Mouse (Mus musculus): Measurements from ENCODE around the gene Zfp157. TPM values are rescaled to one million over a fixed set of nuclear protein-coding genes. Genes with fewer than 3 reads are reported as not detected.
"Not testable (repeated sequence)": the region's sequence is repeated elsewhere in the genome, so short reads cannot be mapped to it uniquely, and the experiment has no call there.

The Zfp157 gene
- 21.7 and 23.0 TPM in 2 replicates for polyA plus RNA-seq (2016; fragmentation: Nextera tagmentation; extraction: Ambion mirVana)

DNA sequence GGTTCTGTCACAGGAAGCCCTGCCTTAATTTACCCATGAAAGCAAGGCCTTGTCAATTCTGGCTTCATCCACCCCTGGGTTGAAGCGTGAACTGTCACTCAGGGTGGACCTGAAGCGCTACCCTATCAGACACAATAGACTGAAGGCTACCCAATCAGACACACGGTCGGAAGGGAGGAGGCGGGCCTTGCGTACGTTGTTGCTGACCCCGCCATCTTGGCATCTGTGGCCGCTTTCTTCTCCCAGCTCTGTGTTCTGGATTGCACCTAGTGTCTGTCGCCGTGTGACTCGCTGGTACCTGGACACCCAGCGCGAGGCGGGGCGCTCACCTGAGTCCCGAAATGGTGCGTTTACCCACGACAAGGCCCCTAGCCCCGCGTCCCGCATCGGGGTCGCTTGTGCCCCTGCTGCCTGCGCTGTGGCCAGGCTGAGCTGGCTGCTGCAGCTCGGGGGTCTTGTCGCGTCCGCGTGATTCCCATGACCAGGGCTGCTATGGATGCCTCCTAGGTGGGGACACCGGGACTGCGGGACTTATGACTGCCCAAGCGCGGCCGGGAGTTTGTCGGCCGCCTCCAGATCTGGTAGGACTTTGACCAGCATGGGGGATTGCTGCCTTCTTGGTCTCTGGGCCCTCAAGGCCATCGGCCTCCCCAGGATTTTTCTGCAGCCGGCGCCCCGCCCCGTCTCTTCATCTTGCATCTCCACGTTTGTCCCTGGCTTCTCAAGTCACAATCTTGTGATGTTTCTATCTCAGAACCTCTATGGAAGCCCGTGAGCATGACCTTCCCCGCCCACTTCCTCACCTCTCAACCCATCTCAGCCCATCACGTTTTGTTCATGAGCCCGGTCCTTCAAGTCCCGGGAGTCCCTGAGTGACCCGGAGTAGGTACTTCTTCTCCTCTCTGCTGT lies at the start of gene Zfp157:
TSS of gene Zfp157 (plus strand) at position 183 of the 909 bp plus-strand sequence.
- Histone ChIP-seq H3K27ac (ENCODE audit: poor library complexity, severe bottlenecking) (peak within 1 kb of the TSS; percentile 63), H3K4me2 (peak within 1 kb of the TSS; percentile 85), H3K27me3 (replicated peaks) (no peaks in the 10 kb centered on the region), H3K4me1 (replicated peaks) (peaks cover 14% of the 10 kb centered on the region), H3K36me3 (peaks cover 28% of the 10 kb centered on the region), H3K9ac (peak within 1 kb of the TSS; percentile 89), H3K4me3 (peak within 1 kb of the TSS; percentile 84), H3K9me3 (replicated peaks) (no peaks in the 10 kb centered on the region)
- under 1% methylated on average over 49 of the region's 49 CpGs for WGBS
- peak; percentile 100 for ATAC-seq (ENCODE audit: insufficient number of reproducible peaks, low FRiP score)

DNA sequence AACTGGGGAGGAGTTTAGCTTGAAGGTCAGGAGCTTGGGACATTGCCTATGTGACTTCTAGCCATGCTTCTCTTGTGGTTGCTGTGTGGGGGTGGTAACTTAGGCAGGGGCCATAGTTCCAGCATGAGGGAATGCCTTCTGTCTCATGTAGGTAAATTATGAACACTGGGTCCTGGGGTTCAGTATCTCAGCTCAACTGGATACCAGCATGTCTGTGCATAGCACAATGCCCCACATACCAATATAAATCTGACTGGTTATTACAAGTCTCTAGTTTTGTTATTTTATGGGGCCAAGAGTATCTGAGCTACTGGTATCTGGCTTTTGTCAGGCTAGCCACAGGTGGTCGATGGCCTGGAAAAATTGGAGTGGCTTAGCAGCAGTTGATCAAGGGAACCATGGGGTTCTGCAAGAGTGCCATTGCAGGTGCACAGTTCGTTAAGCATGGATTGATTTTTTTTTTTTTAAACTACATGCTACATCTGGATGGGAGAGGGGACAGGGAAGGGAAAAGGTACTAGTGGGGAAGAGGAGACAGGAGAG lies 43.4 kb upstream of the Zfp157 start:
- ATAC-seq (ENCODE audit: insufficient number of reproducible peaks, low FRiP score), result no peak
- Histone ChIP-seq H3K4me3 (no peak overlapping the region), H3K36me3 (no peaks in the 10 kb centered on the region), H3K4me1 (replicated peaks) (no peaks in the 10 kb centered on the region), H3K4me2 (no peak overlapping the region), H3K9me3 (replicated peaks) (0 out of 2 replicates have a peak, but pooled peaks cover 3% of the 10 kb centered on the region), H3K27ac (ENCODE audit: poor library complexity, severe bottlenecking) (no peak overlapping the region), H3K9ac (no peak overlapping the region), H3K27me3 (replicated peaks) (no peaks in the 10 kb centered on the region)
- 46% methylated on average over 2 of the region's 2 CpGs for WGBS

DNA sequence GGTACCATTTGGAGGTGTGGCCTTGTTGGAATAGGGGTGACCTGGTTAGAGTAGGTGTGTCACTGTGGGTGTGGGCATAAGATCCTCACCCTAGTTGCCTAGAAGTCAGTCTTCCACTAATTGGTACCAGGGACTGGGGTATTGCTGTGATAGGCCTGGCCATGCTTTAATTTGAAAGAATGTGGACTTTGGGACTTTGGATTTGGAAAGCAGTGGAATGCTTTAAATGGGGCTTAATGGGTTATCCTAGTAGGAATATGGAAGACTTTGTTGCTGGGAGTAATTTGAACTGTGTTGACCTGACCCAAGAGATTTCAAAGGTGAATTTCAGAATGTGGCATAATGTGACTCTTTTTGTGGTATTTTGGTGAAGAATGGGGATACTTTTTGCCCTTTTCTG lies 40.8 kb upstream of the Zfp157 start:
- H3K27me3 ChIP-seq (replicated peaks); ATAC-seq (ENCODE audit: insufficient number of reproducible peaks, low FRiP score); H3K27ac ChIP-seq (ENCODE audit: poor library complexity, severe bottlenecking); H3K9me3 ChIP-seq (replicated peaks); H3K4me3 ChIP-seq; H3K9ac ChIP-seq; H3K4me2 ChIP-seq; H3K36me3 ChIP-seq; H3K4me1 ChIP-seq (replicated peaks): not testable (repeated sequence)

DNA sequence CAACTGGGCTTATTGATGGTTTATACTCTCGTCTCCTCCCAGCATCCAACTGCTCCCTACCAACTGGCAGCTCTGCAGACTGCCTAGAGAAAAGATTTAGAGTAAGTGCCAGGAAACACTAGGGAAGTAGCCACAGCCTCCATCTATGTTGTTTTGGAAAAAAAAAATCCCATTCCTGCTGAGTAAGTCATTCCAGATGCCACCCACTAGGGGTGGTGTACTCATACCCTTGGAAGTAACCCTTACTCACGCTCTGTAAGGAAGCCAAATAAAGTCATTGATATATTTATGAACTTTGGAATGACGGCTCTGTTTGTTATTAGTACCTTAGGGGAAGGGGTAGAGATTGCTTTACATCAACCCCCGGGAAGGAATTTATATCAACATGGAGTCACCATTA lies 17.1 kb downstream of the Zfp157 start:
- H3K36me3 ChIP-seq, result peaks cover 62% of the 10 kb centered on the region
- WGBS, result 93% methylated on average over 4 of the region's 4 CpGs
- ATAC-seq (ENCODE audit: insufficient number of reproducible peaks, low FRiP score), result no peak
- no peaks in the 10 kb centered on the region for H3K27me3 ChIP-seq (replicated peaks)
- no peak overlapping the region for H3K9ac ChIP-seq
- peaks cover 34% of the 10 kb centered on the region for H3K9me3 ChIP-seq (replicated peaks)
- H3K4me2 ChIP-seq, result no peak overlapping the region
- H3K4me3 ChIP-seq, result no peak overlapping the region
- no peak overlapping the region for H3K27ac ChIP-seq (ENCODE audit: poor library complexity, severe bottlenecking)
- H3K4me1 ChIP-seq (replicated peaks), result no peaks in the 10 kb centered on the region

DNA sequence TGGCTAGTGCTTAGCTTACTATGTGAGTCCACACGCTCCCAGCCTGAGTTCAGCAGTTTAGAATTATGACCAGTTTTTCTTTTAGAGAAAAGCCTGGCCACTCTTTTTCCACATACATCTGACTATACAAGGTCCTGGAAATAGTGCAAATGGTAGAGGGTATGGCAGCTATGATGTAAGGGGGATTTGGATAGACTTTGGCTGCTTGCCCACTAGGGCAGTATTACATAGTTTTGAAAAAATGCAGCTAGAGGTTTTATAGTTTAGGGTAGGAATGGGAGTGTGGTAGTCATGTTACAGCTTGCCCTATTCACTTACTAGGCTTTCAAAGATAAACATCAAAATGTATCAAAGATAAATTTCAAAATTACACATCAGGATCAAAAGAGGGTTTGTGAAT lies 17.8 kb downstream of the Zfp157 start:
- H3K36me3 ChIP-seq, result peaks cover 59% of the 10 kb centered on the region
- H3K27me3 ChIP-seq (replicated peaks), result no peaks in the 10 kb centered on the region
- no peaks in the 10 kb centered on the region for H3K4me1 ChIP-seq (replicated peaks)
- peaks cover 34% of the 10 kb centered on the region for H3K9me3 ChIP-seq (replicated peaks)
- H3K27ac ChIP-seq (ENCODE audit: poor library complexity, severe bottlenecking), result no peak overlapping the region
- WGBS, result 90% methylated on average over 1 of the region's 1 CpGs
- H3K4me3 ChIP-seq, result no peak overlapping the region
- no peak overlapping the region for H3K9ac ChIP-seq
- H3K4me2 ChIP-seq, result no peak overlapping the region
- ATAC-seq (ENCODE audit: insufficient number of reproducible peaks, low FRiP score), result no peak

DNA sequence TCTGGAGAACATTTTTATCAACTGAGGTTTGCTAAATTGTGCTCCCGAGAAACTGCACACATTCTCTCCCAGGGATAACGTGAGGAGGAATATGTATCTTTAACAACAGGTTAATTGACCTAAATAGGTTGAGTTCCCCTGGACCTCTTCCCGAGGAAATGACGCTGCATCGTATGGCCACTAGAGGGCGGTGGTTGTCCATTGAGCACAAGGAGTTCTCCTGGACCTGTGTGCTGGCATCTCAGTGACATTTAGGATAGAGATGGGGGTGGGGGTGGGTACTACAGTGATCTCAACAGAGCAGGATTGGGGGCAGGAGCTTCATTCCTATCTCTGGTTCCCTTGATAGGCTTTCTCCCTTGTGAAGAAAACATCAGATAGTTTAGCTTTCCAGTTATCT lies 32.3 kb downstream of the Zfp157 start:
- no peak overlapping the region for H3K4me2 ChIP-seq
- H3K4me3 ChIP-seq, result no peak overlapping the region
- H3K9me3 ChIP-seq (replicated peaks), result no peaks in the 10 kb centered on the region
- no peaks in the 10 kb centered on the region for H3K36me3 ChIP-seq
- H3K27me3 ChIP-seq (replicated peaks), result no peaks in the 10 kb centered on the region
- no peaks in the 10 kb centered on the region for H3K4me1 ChIP-seq (replicated peaks)
- no peak overlapping the region for H3K27ac ChIP-seq (ENCODE audit: poor library complexity, severe bottlenecking)
- ATAC-seq (ENCODE audit: insufficient number of reproducible peaks, low FRiP score), result no peak
- WGBS, result 23% methylated on average over 6 of the region's 6 CpGs
- H3K9ac ChIP-seq, result no peak overlapping the region

DNA sequence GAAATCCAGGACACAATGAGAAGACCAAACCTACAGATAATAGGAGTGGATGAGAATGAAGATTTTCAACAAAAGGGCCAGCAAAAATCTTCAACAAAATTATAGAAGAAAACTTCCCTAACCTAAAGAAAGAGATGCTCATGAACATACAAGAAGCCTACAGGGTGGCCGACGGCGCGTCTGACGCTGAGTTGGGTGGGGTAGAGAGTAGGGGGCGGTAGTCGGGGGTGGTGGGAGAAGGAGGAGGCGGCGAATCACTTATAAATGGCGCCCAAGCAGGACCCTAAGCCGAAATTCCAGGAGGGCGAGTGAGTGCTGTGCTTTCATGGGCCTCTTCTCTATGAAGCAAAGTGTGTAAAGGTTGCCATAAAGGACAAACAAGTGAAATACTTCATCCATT lies 63.3 kb downstream of the Zfp157 start:
- H3K4me2 ChIP-seq; H3K36me3 ChIP-seq; H3K4me1 ChIP-seq (replicated peaks); H3K9ac ChIP-seq; H3K4me3 ChIP-seq; H3K27me3 ChIP-seq (replicated peaks); H3K9me3 ChIP-seq (replicated peaks); ATAC-seq (ENCODE audit: insufficient number of reproducible peaks, low FRiP score); H3K27ac ChIP-seq (ENCODE audit: poor library complexity, severe bottlenecking): not testable (repeated sequence)
- 91% methylated on average over 12 of the region's 12 CpGs for WGBS

Other genes with a start within 250 kb of the Zfp157 start
- 5.1 and 6.2 TPM in 2 replicates for gene Mblac1, start 247.2 kb upstream of the Zfp157 start, polyA plus RNA-seq (2016; fragmentation: Nextera tagmentation; extraction: Ambion mirVana)
- not detected in 2 replicates for gene Nxpe5, start 215.6 kb upstream of the Zfp157 start, polyA plus RNA-seq (2016; fragmentation: Nextera tagmentation; extraction: Ambion mirVana)
- gene Lamtor4, start 186.0 kb upstream of the Zfp157 start, polyA plus RNA-seq (2016; fragmentation: Nextera tagmentation; extraction: Ambion mirVana), result 62.4 and 70.7 TPM in 2 replicates
- 7.9 and 8.0 TPM in 2 replicates for gene BC037034, start 177.4 kb upstream of the Zfp157 start, polyA plus RNA-seq (2016; fragmentation: Nextera tagmentation; extraction: Ambion mirVana)
- 0.82 and 0.92 TPM in 2 replicates for gene Gal3st4, start 168.6 kb upstream of the Zfp157 start, polyA plus RNA-seq (2016; fragmentation: Nextera tagmentation; extraction: Ambion mirVana)
- gene Gm43720, start 161.5 kb upstream of the Zfp157 start, polyA plus RNA-seq (2016; fragmentation: Nextera tagmentation; extraction: Ambion mirVana), result 0.04 and 0.09 TPM in 2 replicates
- 13.1 and 15.1 TPM in 2 replicates for gene Gpc2, start 161.5 kb upstream of the Zfp157 start, polyA plus RNA-seq (2016; fragmentation: Nextera tagmentation; extraction: Ambion mirVana)
- gene Stag3, start 161.2 kb upstream of the Zfp157 start, polyA plus RNA-seq (2016; fragmentation: Nextera tagmentation; extraction: Ambion mirVana), result 3.3 and 4.5 TPM in 2 replicates
- gene Pvrig, start 99.5 kb upstream of the Zfp157 start, polyA plus RNA-seq (2016; fragmentation: Nextera tagmentation; extraction: Ambion mirVana), result 0.15 TPM in 1 of 2 replicates, not detected in the other
- not detected in 2 replicates for gene 1700123K08Rik, start 123.2 kb downstream of the Zfp157 start, polyA plus RNA-seq (2016; fragmentation: Nextera tagmentation; extraction: Ambion mirVana)
- 41.8 and 42.2 TPM in 2 replicates for gene Zfp68, start 178.3 kb downstream of the Zfp157 start, polyA plus RNA-seq (2016; fragmentation: Nextera tagmentation; extraction: Ambion mirVana)
- 7.3 and 8.5 TPM in 2 replicates for gene A430033K04Rik, start 181.4 kb downstream of the Zfp157 start, polyA plus RNA-seq (2016; fragmentation: Nextera tagmentation; extraction: Ambion mirVana)

Measured in heart, embryonic 12.5 days (tissue).